Mouse (Mus musculus): ENCODE measurements around the gene Atp7a.

Gene Atp7a

GRCm38 (mm10) chrX:106082518-106082917, 55.4 kb downstream of the Atp7a start:
- no peak for DNase-seq

DNA sequence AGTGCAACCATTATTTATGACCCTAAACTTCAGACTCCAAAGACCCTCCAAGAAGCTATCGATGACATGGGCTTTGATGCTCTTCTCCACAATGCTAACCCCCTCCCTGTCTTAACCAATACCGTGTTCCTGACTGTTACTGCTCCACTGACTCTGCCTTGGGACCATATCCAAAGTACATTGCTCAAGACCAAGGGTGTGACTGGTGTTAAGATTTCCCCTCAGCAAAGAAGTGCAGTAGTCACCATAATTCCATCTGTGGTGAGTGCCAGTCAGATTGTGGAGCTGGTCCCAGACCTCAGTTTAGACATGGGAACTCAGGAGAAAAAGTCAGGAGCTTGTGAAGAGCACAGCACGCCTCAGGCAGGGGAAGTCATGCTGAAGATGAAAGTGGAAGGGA, 58.1 kb downstream of the Atp7a start:
- DNase-seq: no peak

DNA sequence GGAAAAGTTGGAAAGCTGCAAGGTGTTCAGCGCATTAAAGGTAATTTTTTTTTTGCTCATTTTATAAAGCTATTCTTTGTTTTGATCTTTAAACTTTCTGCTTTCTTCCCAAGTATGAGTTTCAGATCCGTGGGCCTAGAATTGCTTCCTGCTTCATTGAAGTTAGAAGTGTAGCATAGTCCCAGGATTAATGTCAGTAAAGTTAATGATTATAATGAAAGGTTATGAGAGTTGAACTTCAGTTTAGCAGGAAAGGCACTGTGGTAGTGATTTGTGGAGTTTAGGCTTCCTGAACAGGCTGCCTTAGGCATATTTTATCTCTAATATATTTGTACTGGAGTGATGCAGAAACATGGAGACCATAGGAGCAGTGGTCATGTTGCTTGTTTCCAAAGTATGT, 58.5 kb downstream of the Atp7a start:
- no peak for DNase-seq

DNA sequence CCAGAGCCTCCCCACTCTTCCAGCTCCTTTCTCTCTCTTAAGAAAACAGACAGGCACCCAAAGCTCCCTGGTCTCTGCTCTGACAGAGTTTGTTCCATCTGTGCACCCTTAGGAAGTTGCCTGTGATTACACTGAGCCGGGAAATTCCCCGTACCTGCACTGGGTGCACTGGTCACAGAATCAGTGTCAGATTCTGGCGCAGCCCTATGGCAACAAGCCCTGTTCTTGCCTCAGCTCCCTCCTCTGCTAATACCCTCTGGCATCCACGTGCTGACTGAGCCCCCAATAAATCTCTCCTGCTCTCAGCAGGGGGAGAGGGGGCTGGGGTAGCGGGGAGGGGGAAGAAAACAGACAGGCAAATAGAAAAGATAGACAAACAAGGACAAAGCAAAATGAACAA, 65.9 kb downstream of the Atp7a start:
- DNase-seq: no peak

DNA sequence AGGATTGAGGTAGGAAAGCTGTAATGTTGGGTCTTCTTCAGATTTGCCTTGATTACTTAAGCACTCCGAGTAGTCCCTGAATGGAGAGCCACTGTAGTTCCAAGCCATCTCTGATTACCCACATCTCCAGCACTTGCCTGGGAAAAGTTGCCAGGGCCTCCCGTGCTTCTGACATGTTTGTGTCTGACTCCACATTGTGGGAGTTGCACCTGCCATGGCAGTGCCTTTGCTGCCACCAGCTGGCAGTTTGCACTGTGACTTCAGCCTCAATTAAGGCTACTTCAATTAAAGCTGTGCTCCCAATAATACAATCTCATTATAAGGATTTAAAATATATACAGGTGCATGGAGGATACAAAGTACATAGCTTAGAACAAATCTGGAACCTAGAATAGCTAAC, 78.4 kb downstream of the Atp7a start:
- DNase-seq: peak; percentile 26 to 28

DNA sequence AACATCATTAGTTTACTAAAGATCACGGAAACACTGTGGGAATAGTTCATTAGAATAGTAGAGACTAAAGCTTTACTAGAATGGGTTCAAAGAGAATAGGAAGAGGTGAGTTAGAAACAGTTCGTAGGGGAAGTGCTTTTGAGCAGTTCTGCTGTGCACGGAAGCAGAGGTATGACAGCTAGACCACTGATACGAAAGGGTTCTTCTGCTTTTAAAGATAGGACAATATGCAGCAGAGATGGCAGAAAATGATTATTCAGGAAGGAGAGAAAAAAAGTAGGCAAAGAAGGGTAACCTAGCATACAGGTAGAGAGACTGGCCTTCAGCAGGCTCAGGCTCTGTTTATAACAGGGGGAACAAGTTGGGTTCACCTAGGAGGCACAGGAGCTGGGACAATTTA, 86.8 kb downstream of the Atp7a start:
- DNase-seq: no peak

GRCm38 (mm10) chrX:106114674-106115073, 87.6 kb downstream of the Atp7a start:
- no peak for DNase-seq

- no peak for DNase-seq
Observed at GRCm38 (mm10) chrX:106122823-106123222, 95.7 kb downstream of the Atp7a start.

DNA sequence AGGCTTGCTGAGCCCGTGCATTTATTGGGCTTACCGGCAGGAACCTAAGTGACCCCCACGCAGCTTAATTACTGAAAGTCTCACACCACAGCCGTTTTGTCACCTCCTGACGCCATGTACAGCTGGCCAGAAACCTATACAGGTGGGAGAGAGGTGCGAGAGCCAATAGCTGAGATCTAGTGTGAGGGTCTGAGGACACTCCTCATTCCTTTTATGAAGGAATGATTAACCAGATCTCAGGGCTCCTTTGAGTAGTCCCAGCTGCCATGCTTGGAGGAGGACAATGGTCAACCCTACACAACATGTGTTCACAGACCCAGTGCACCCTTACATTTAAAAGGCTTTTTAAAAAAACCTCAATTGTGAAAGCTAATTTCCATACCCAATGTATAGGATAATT, 101.2 kb downstream of the Atp7a start:
- DNase-seq: no peak

- DNase-seq: no peak
Observed at GRCm38 (mm10) chrX:106129877-106130276, 102.8 kb downstream of the Atp7a start.

GRCm38 (mm10) chrX:106134916-106135315, 107.8 kb downstream of the Atp7a start:
- no peak for DNase-seq

DNA sequence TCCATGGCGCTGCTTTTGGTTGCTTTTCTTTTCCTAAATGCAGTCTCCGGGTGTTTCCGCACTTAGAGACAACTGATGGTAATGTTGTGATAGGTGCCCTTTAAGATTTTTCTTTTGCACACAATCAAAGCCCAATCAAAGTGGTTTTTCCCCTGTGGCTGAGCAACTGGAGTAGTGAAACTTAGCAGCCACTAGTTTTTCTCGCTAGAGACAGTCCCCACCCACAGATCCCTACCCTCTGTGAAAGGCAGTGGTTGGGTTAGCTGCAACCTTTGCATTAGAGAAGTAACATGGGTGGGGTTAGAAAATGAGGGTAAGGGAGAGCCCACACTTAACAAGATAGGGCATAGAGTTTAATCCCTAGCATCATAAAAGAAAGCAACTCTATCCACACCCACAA, 108.4 kb downstream of the Atp7a start:
- no peak for DNase-seq

DNA sequence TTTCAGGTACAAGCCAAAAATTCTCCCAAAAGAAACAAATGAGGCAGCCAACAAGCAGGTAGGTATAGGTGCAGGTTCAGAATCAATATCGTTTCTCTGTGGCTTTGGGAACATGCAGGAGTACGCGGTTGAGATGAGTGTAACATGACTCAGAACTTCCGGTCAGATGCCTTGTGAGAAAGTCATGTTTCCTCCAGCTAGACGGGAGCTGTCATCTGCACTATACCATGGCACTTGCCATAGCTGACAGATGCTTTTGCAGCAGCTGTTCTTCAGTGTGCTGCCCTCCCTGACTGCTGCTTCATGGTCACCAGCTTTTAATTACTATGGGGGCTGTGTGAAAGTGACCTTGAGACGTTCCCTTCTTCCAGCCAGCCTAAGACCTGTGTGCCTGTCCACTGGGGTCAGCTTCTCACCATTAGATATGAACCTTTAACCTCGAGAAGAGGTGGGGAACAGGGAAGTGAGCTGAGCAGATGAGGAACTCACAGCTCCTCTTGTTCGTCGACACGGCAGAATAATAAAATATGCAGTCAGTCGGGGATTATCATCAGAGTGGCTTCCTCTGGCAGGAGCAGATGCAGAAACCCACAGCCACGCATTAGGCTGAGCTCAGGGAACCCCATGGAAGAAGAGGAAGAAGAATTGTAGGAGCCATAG, 109.0 kb downstream of the Atp7a start:
- no peak for DNase-seq

- DNase-seq: no peak
Observed at GRCm38 (mm10) chrX:106139309-106140070, 112.4 kb downstream of the Atp7a start.

DNA sequence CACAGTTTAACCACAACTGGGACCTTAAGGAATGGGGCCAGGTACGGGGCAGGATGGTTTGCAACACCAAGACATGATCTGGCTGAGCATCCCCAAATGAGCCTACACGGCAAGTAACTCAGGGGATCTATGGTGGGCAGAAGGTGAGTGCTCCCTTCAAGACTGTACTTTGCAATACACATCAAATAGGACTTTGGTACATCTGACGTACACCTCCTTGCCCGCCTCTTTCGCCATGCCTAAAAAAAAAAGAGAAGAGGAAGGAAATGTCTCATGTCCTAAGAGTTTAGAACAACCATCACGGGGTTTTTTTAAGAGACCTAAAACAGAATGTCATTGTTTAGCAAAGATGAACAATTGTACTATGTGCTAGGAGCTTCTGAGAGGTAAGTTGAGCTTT, 115.9 kb downstream of the Atp7a start, which contains the start of gene Tlr13:
Gene Tlr13 (plus strand): TSS at position 269 of the 400 bp plus-strand sequence.
- DNase-seq: no peak

DNA sequence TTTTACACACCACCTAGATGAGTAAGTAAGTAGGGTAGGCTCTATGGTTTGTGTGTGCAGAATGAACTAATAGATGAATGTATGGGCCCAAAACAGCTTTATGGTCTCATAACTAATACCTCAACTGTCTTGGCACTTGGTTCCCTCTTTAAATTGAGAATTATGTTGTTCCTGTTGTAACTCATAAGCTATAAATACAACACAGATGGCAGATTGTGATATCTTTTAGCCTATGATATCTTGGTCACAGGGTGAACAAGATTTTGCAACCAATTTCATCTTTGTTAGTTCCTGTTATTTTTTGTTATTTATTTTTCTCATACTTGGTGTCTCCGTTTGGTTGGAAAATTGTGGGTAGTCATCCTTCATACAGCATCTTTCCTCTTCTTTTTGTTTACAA, 121.1 kb downstream of the Atp7a start:
- no peak for DNase-seq

GRCm38 (mm10) chrX:106149460-106149859, 122.4 kb downstream of the Atp7a start:
- DNase-seq: no peak

DNA sequence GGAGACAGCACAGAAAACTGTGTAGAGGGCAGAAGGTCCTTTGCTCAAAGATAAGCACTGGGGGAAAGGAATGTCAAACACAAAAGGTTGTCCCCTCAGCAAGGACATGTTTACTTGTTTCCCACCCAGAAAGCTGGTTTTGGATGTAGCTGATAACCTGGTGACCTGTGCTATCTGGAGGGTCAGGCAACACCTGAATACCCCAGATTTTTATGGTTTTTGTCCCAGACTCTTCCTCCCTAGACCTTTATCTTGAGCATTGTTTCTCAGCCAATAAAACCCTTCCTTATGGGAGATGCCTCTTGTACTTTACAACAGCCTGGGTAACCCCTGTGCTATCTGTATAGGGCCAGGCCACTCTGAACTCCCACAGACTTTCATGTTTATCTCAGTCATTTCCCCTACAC, 127.1 kb downstream of the Atp7a start:
- no peak for DNase-seq

DNA sequence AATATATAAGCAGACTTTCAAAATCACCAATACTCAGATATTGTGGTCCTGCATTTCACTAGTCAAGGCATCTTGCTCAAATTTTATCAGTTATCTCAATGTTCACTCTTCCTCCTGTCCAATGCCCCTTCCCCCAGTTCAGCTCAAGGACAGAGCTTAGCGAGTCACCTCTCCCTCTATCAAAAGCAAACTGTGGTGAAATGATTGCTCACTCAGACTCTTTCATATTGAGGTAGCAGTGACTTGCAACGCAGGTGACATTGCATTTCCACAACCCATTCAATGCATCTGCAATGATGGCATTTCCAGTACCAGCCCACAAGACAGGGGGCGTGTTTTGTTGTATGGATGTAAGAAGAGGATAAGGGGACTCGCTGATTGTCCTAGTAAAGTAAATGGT, 128.8 kb downstream of the Atp7a start:
- DNase-seq: no peak

GRCm38 (mm10) chrX:106163995-106164394, 136.9 kb downstream of the Atp7a start:
- DNase-seq: no peak

- no peak for DNase-seq
Observed at GRCm38 (mm10) chrX:106164555-106164954, 137.5 kb downstream of the Atp7a start.

- DNase-seq: no peak
Observed at GRCm38 (mm10) chrX:106165089-106165488, 138.0 kb downstream of the Atp7a start.

DNA sequence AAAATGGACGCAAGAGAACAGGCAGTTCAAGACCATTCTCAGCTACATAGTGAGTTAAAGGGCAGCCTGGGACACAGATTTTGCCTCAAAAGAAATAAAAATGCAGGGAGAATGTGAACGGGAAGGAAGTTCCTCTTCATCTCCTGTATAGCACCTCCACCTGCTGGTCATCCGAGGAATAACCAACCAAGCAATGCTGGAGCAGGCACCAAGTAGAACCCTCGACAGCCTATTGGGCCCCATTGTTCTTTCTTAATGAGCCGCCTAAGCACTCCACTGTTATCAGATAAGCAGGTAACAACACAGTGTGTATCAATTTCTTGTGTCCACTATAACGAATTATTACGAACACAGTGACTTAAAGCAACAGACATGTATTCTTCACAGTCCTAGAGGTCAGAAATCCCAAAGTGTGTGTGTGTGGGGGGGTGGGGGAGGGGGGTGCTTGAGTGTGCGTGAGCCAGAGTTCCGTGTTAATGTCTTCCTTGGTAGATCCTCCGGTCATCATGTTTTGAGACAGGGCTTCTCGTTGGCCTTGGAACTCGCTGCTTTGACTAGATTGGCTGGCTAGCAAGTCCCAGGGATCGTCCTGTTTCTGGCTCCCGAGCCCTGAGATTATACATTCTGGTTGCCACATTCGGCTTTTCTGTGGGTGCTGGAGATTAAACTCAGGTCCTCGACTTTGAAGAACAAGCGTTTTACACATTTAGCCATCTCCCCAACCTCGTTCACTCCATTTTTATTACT, 144.2 kb downstream of the Atp7a start:
- DNase-seq: peak; percentile 71 to 74

DNA sequence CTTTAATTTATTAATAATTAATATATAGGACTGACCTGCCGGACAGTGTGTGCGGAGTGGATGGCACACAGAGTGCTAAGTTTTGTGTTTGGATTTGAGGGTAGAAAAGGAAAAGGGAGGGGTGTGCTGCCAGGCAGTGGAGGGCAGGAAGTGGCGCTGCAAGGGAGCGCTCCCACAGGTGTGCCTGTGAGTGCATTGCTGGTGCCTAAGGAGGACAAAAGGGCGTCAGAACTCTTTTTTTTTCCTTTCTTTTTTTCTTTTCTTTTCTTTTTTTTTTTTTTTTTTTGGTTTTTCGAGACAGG, 144.7 kb downstream of the Atp7a start:
- no peak for DNase-seq

All from cerebellum, adult 18-20 months (tissue).